ENCODE assay signal across 21 mouse cellular contexts in the genomic region with DNA sequence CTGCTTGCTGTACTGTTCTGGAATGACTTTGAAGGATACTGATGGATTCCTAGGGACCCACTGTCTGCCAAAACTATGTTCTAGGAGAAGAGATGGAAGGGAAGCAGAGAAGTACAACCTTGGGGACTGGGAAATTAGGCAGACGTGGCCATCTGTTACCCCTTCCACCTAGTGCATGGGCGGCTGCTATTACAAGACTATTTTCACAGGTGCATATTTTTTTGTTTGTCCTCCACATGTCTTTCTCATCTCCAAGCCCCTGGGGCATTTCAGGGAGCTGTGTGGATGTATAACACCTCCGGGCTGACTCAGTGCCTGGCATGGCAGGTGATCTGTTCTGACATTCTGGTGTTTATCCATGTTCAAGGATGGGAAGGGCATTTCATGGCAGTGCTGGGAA.
DNase-seq lines count a peak whose midpoint lies in the region; ATAC-seq and TF ChIP-seq lines count a peak whose summit lies in the region.
"Had no signal": no experiment of that assay in that cellular context is flagged by ENCODE, and none has a peak within 500 bp of the region (broad histone marks: within the 10 kb centered on the region; RNA-seq: fewer than 3 reads in every experiment).

No protein-coding gene starts in this region.

- 87% methylated on average over 3 of the region's 3 CpGs for WGBS in midbrain, postnatal 0 days
- 90% methylated on average over 3 of the region's 3 CpGs for WGBS in midbrain, embryonic 13.5 days
- WGBS in kidney, embryonic 15.5 days = 76% methylated on average over 3 of the region's 3 CpGs

- H3K9ac ChIP-seq in midbrain, postnatal 0 days (replicated peaks; ENCODE audit: low read length, poor library complexity, severe bottlenecking) = no peak overlapping the region
- H3K9ac ChIP-seq in midbrain, embryonic 13.5 days (replicated peaks) = no peak overlapping the region
- H3K9ac ChIP-seq in kidney, embryonic 15.5 days = no peak overlapping the region
- H3K9ac ChIP-seq: embryonic facial prominence, embryonic 12.5 days; embryonic facial prominence, embryonic 15.5 days; hindbrain, embryonic 12.5 days; hindbrain, embryonic 15.5 days had no signal

- intact Hi-C loops in gastrocnemius, postnatal 36 days (cut with DNase I) = no loop called here

- no peaks in the 10 kb centered on the region for H3K36me3 ChIP-seq in midbrain, postnatal 0 days (ENCODE audit: insufficient read depth, low read length)
- no peaks in the 10 kb centered on the region for H3K36me3 ChIP-seq in midbrain, embryonic 13.5 days
- no peaks in the 10 kb centered on the region for H3K36me3 ChIP-seq in kidney, embryonic 15.5 days
- H3K36me3 ChIP-seq: embryonic facial prominence, embryonic 12.5 days; embryonic facial prominence, embryonic 15.5 days; hindbrain, embryonic 12.5 days; hindbrain, embryonic 15.5 days had no signal

- TF ChIP-seq CTCF in midbrain, postnatal 0 days (IDR thresholded peaks at IDR 0.05) = no peak

- H3K4me1 ChIP-seq in midbrain, postnatal 0 days (ENCODE audit: insufficient read depth, low read length) = no peaks in the 10 kb centered on the region
- no peaks in the 10 kb centered on the region for H3K4me1 ChIP-seq in midbrain, embryonic 13.5 days (replicated peaks)
- no peaks in the 10 kb centered on the region for H3K4me1 ChIP-seq in kidney, embryonic 15.5 days
- H3K4me1 ChIP-seq: embryonic facial prominence, embryonic 12.5 days; embryonic facial prominence, embryonic 15.5 days; hindbrain, embryonic 12.5 days had no signal

- H3K27ac ChIP-seq in midbrain, postnatal 0 days (ENCODE audit: low read depth, low read length) = no peak overlapping the region
- H3K27ac ChIP-seq in midbrain, embryonic 13.5 days = no peak overlapping the region
- H3K27ac ChIP-seq in kidney, embryonic 15.5 days = no peak overlapping the region
- H3K27ac ChIP-seq: embryonic facial prominence, embryonic 12.5 days; embryonic facial prominence, embryonic 15.5 days; hindbrain, embryonic 12.5 days; hindbrain, embryonic 15.5 days had no signal

- DNase-seq in cerebellum, adult 11 months = peak; percentile 8
- DNase-seq in midbrain, postnatal 0 days (ENCODE audit: low spot score) = peak; percentile 2
- peak; percentile 38 for DNase-seq in cerebellum, adult 9-11 months
- DNase-seq in gastrocnemius, postnatal 4 days (ENCODE audit: low spot score in 2 of 2) = no peak
- DNase-seq in gastrocnemius, postnatal 36 days = no peak
- DNase-seq: adrenal gland, adult 8-10 months; adrenal gland, postnatal 36 days; gastrocnemius, postnatal 25 days; heart, adult 11 months; kidney, adult 2 months had no signal

- ATAC-seq in cerebellum, adult (ENCODE audit: insufficient number of reproducible peaks, low FRiP score, low TSS enrichment) = no peak; the same call in 1 of the 2 replicates
- no peak for ATAC-seq in midbrain, postnatal 0 days (ENCODE audit: low FRiP score)
- ATAC-seq in midbrain, embryonic 13.5 days = no peak
- no peak for ATAC-seq in kidney, embryonic 15.5 days (replicated peaks; ENCODE audit: low FRiP score)
- ATAC-seq: activated CD4-positive, CD25-positive, alpha-beta regulatory T cell, adult 4 months; forebrain, embryonic 14.5 days; intestine, postnatal 0 days had no signal

- H3K4me3 ChIP-seq in midbrain, postnatal 0 days (ENCODE audit: low read depth, low read length) = no peak overlapping the region
- no peak overlapping the region for H3K4me3 ChIP-seq in midbrain, embryonic 13.5 days (replicated peaks)
- no peak overlapping the region for H3K4me3 ChIP-seq in kidney, embryonic 15.5 days (replicated peaks)
- H3K4me3 ChIP-seq: embryonic facial prominence, embryonic 12.5 days; embryonic facial prominence, embryonic 15.5 days; hindbrain, embryonic 12.5 days; hindbrain, embryonic 15.5 days had no signal

- H3K4me2 ChIP-seq in midbrain, postnatal 0 days (ENCODE audit: low read depth, low read length, poor library complexity, severe bottlenecking) = no peak overlapping the region
- H3K4me2 ChIP-seq in midbrain, embryonic 13.5 days (replicated peaks) = no peak overlapping the region
- H3K4me2 ChIP-seq in kidney, embryonic 15.5 days = no peak overlapping the region
- H3K4me2 ChIP-seq: embryonic facial prominence, embryonic 12.5 days; embryonic facial prominence, embryonic 15.5 days; heart, embryonic 11.5 days; hindbrain, embryonic 12.5 days; hindbrain, embryonic 15.5 days had no signal

- H3K27me3 ChIP-seq in midbrain, postnatal 0 days (ENCODE audit: insufficient read depth, low read length) = no peaks in the 10 kb centered on the region
- no peaks in the 10 kb centered on the region for H3K27me3 ChIP-seq in midbrain, embryonic 13.5 days
- H3K27me3 ChIP-seq in kidney, embryonic 15.5 days = no peaks in the 10 kb centered on the region
- H3K27me3 ChIP-seq: embryonic facial prominence, embryonic 12.5 days; embryonic facial prominence, embryonic 15.5 days; hindbrain, embryonic 12.5 days; hindbrain, embryonic 15.5 days had no signal

- H3K9me3 ChIP-seq in midbrain, postnatal 0 days (ENCODE audit: low read length) = no peaks in the 10 kb centered on the region
- H3K9me3 ChIP-seq in midbrain, embryonic 13.5 days = no peaks in the 10 kb centered on the region
- H3K9me3 ChIP-seq in kidney, embryonic 15.5 days (replicated peaks) = no peaks in the 10 kb centered on the region
- H3K9me3 ChIP-seq: embryonic facial prominence, embryonic 12.5 days; embryonic facial prominence, embryonic 15.5 days; hindbrain, embryonic 12.5 days; hindbrain, embryonic 15.5 days had no signal

Comparison
In these comparisons a context has a peak if more than half of its experiments do, and no peak if none do; other contexts are left out.
1. DNase-seq: peak in cerebellum, adult 11 months (single experiment), midbrain, postnatal 0 days (single experiment) and cerebellum, adult 9-11 months (single experiment); none in gastrocnemius, postnatal 4 days (0 of 2) and gastrocnemius, postnatal 36 days (0 of 2).